Mouse (Mus musculus): ENCODE measurements around the gene Nlgn3. TPM values are rescaled to one million over a fixed set of nuclear protein-coding genes. Genes with fewer than 3 reads are reported as not detected.

Gene Nlgn3
- 1.6 and 7.8 TPM in 2 replicates for polyA plus RNA-seq (2016; fragmentation: Nextera tagmentation; extraction: Ambion mirVana)

DNA sequence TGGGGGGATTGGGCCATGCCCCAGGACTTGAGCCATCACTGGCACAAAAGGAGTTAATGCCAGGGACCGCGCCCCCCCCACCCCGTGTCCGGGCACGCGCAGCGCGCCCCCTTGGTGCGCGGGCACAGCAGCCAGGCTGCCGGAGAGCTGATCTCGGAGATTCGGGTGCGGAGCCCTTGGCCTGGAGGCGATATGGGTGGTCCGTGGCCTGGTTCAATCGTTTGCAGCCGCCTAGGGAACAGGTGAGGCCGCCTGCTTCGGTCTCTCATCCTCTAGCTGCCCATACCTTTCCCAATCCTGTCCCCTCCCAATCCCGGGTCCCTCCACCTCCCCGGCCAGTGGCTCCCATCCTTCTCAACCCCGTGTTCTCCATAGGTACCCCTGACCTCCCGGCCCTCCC is at the start of gene Nlgn3:
Nlgn3 (plus strand) TSS at position 114 of the 400 bp plus-strand sequence.
- peaks cover 28% of the 10 kb centered on the region for H3K4me1 ChIP-seq

GRCm38 (mm10) chrX:101253952-101254729 is 44.8 kb upstream of the Nlgn3 start, which contains the start of gene Foxo4:
Gene Foxo4 (plus strand): TSS chrX:101254528.
- DNase-seq (ENCODE audit: low spot score) = peak; percentile 83
- Histone ChIP-seq H3K4me1 (peaks cover 6% of the 10 kb centered on the region; the same call in 1 of the 2 replicates), H3K36me3 (peaks cover 19% of the 10 kb centered on the region), H3K4me3 (peak within 1 kb of the TSS; percentile 66), H3K27ac (peak within 1 kb of the TSS; percentile 89), H3K9me3 (replicated peaks) (no peaks in the 10 kb centered on the region), H3K27me3 (ENCODE audit: low read depth, poor library complexity, severe bottlenecking) (peaks cover 65% of the 10 kb centered on the region)
- whole genome bisulfite sequencing = 14% methylated on average over 47 of the region's 47 CpGs

More for the DNA sequence above, at the start of gene Nlgn3:
- no peaks in the 10 kb centered on the region for H3K9me3 ChIP-seq (replicated peaks)
- H3K36me3 ChIP-seq = peaks cover 40% of the 10 kb centered on the region
- peak; percentile 55 for DNase-seq (ENCODE audit: low spot score)
- 23% methylated on average over 8 of the region's 24 CpGs for WGBS
- peak within 1 kb of the TSS; percentile 77 for H3K27ac ChIP-seq
- peaks cover 99% of the 10 kb centered on the region for H3K27me3 ChIP-seq (ENCODE audit: low read depth, poor library complexity, severe bottlenecking)
- peak within 1 kb of the TSS; percentile 46 for H3K4me3 ChIP-seq

GRCm38 (mm10) chrX:101254740-101255139 is 44.2 kb upstream of the Nlgn3 start:
- WGBS = 10% methylated on average over 26 of the region's 26 CpGs
- Histone ChIP-seq H3K27ac (peak overlapping the region; percentile 89), H3K9me3 (replicated peaks) (no peaks in the 10 kb centered on the region), H3K27me3 (ENCODE audit: low read depth, poor library complexity, severe bottlenecking) (peaks cover 66% of the 10 kb centered on the region), H3K4me3 (peak overlapping the region; percentile 66), H3K4me1 (peaks cover 12% of the 10 kb centered on the region), H3K36me3 (peaks cover 20% of the 10 kb centered on the region)
- no peak for DNase-seq (ENCODE audit: low spot score)

DNA sequence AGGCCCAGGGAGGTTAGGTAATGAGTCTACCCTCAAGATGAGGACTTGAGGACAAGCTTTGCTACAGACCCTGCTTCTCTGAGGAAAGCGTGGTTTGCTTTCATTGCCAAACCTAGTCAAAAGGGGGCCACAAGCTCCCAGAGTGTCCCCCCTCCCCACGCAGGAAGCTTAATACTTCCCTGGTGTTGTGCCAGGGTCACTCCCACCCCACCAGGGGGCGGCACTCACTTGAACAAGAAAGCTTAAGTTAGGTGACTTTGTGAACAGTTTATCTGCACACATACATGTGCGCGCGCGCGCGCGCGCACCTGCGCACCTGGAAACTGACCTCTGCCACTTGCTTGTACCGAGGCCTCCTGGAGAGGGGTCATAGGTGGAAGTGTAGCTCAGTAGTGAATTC is 42.4 kb upstream of the Nlgn3 start:
- no peak for DNase-seq (ENCODE audit: low spot score)
- H3K4me3 ChIP-seq = peak overlapping the region; percentile 66
- H3K27me3 ChIP-seq (ENCODE audit: low read depth, poor library complexity, severe bottlenecking) = peaks cover 83% of the 10 kb centered on the region
- H3K27ac ChIP-seq = no peak overlapping the region
- H3K36me3 ChIP-seq = peaks cover 20% of the 10 kb centered on the region
- 88% methylated on average over 13 of the region's 13 CpGs for WGBS
- H3K9me3 ChIP-seq (replicated peaks) = no peaks in the 10 kb centered on the region
- peaks cover 23% of the 10 kb centered on the region for H3K4me1 ChIP-seq

- H3K9me3 ChIP-seq (replicated peaks) = no peaks in the 10 kb centered on the region
- peak; percentile 78 for DNase-seq (ENCODE audit: low spot score)
- H3K4me3 ChIP-seq = 0 out of 2 replicates have a peak overlapping the region, but pooled peaks have one; percentile 6
- 10% methylated on average over 8 of the region's 13 CpGs for whole genome bisulfite sequencing
- peaks cover 33% of the 10 kb centered on the region for H3K4me1 ChIP-seq
- peak overlapping the region; percentile 86 for H3K27ac ChIP-seq
- peaks cover 20% of the 10 kb centered on the region for H3K36me3 ChIP-seq
- peaks cover 97% of the 10 kb centered on the region for H3K27me3 ChIP-seq (ENCODE audit: low read depth, poor library complexity, severe bottlenecking)
Observed at GRCm38 (mm10) chrX:101260441-101261325, 38.3 kb upstream of the Nlgn3 start.

- H3K4me3 ChIP-seq = no peak within 1 kb of the TSS
- WGBS = 94% methylated on average over 1 of the region's 1 CpGs
- H3K27ac ChIP-seq = peak within 1 kb of the TSS; percentile 77
- H3K27me3 ChIP-seq (ENCODE audit: low read depth, poor library complexity, severe bottlenecking) = peaks cover 95% of the 10 kb centered on the region
- peaks cover 46% of the 10 kb centered on the region for H3K4me1 ChIP-seq
- peaks cover 3% of the 10 kb centered on the region for H3K36me3 ChIP-seq
- no peaks in the 10 kb centered on the region for H3K9me3 ChIP-seq (replicated peaks)
- no peak for DNase-seq (ENCODE audit: low spot score)
Observed at GRCm38 (mm10) chrX:101263892-101264291, 35.1 kb upstream of the Nlgn3 start, which contains the start of gene Gm614. Gene Gm614 (minus strand): TSS chrX:101263992.

DNA sequence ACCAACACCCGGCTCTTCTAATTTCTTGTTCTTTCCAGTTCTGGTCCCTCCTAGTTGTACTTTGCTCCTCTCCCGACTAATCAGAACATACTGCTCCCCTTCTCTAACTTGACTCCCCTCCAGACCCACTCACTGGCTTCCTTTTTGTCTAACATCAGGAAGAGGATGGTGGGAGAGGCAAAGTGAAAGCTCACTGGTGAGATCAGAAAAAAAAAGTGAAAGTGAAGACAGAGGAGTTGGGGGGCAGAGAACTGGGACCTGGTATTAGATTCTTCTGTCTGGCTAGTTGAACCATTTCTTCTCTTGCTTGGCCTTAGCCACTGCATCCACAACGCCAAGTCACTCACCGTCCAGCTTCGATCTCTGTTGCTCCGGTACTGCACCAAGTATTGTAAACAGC is 32.3 kb upstream of the Nlgn3 start:
- Histone ChIP-seq H3K27ac (no peak overlapping the region), H3K9me3 (replicated peaks) (no peaks in the 10 kb centered on the region), H3K4me1 (peaks cover 26% of the 10 kb centered on the region), H3K36me3 (no peaks in the 10 kb centered on the region), H3K27me3 (ENCODE audit: low read depth, poor library complexity, severe bottlenecking) (peaks cover 89% of the 10 kb centered on the region), H3K4me3 (no peak overlapping the region)
- 94% methylated on average over 6 of the region's 6 CpGs for WGBS
- no peak for DNase-seq (ENCODE audit: low spot score)

GRCm38 (mm10) chrX:101268025-101268754 is 30.8 kb upstream of the Nlgn3 start, which contains the start of gene Il2rg:
Gene Il2rg (minus strand): TSS chrX:101268255.
- H3K27me3 ChIP-seq (ENCODE audit: low read depth, poor library complexity, severe bottlenecking) = peaks cover 87% of the 10 kb centered on the region
- H3K4me3 ChIP-seq = no peak within 1 kb of the TSS
- H3K36me3 ChIP-seq = no peaks in the 10 kb centered on the region
- 82% methylated on average over 5 of the region's 5 CpGs for WGBS
- peaks cover 28% of the 10 kb centered on the region for H3K4me1 ChIP-seq
- DNase-seq (ENCODE audit: low spot score) = no peak
- no peaks in the 10 kb centered on the region for H3K9me3 ChIP-seq (replicated peaks)
- no peak within 1 kb of the TSS; the same call in 1 of the 2 replicates for H3K27ac ChIP-seq

GRCm38 (mm10) chrX:101268755-101269124 is 30.2 kb upstream of the Nlgn3 start, which contains the start of gene Gm20489:
Gene Gm20489 (minus strand): TSS chrX:101269023.
- Histone ChIP-seq H3K36me3 (no peaks in the 10 kb centered on the region), H3K4me3 (no peak within 1 kb of the TSS), H3K27me3 (ENCODE audit: low read depth, poor library complexity, severe bottlenecking) (peaks cover 87% of the 10 kb centered on the region), H3K4me1 (peaks cover 32% of the 10 kb centered on the region), H3K9me3 (replicated peaks) (no peaks in the 10 kb centered on the region), H3K27ac (no peak within 1 kb of the TSS; the same call in 1 of the 2 replicates)
- DNase-seq (ENCODE audit: low spot score) = no peak
- WGBS = 44% methylated on average over 3 of the region's 3 CpGs

DNA sequence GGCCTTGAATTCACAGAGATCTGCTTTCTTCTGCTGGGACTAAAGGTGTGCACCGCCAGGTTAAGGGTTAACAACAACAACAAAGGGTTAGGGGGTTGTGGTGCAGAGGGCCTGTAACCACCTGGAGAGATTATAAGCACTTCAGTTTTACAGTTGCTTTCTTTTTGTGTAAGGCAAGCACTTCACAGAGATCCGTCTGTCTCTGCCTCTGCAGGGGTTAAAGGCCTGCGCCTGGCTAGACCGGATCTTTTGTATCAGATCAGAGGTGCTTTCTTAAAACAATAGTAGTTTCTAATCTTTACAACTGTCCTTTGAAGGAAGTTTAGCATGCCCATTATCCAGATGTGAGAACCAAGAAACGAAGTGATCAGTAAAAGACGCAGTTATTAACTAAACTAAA is 25.6 kb upstream of the Nlgn3 start:
- H3K27ac ChIP-seq = peak overlapping the region; percentile 90
- peak overlapping the region; percentile 65 for H3K4me3 ChIP-seq
- H3K9me3 ChIP-seq (replicated peaks) = no peaks in the 10 kb centered on the region
- DNase-seq (ENCODE audit: low spot score) = no peak
- H3K4me1 ChIP-seq = peaks cover 18% of the 10 kb centered on the region; the same call in 1 of the 2 replicates
- 20% methylated on average over 6 of the region's 6 CpGs for whole genome bisulfite sequencing
- H3K36me3 ChIP-seq = peaks cover 32% of the 10 kb centered on the region
- H3K27me3 ChIP-seq (ENCODE audit: low read depth, poor library complexity, severe bottlenecking) = peaks cover 89% of the 10 kb centered on the region

GRCm38 (mm10) chrX:101273875-101274738 is 24.9 kb upstream of the Nlgn3 start, which contains the start of gene Med12:
Gene Med12 (plus strand): TSS chrX:101274030.
- H3K9me3 ChIP-seq (replicated peaks) = no peaks in the 10 kb centered on the region
- H3K36me3 ChIP-seq = peaks cover 39% of the 10 kb centered on the region
- peak within 1 kb of the TSS; percentile 90 for H3K27ac ChIP-seq
- H3K27me3 ChIP-seq (ENCODE audit: low read depth, poor library complexity, severe bottlenecking) = peaks cover 89% of the 10 kb centered on the region
- WGBS = 13% methylated on average over 53 of the region's 54 CpGs
- peak; percentile 85 for DNase-seq (ENCODE audit: low spot score)
- peaks cover 14% of the 10 kb centered on the region; the same call in 1 of the 2 replicates for H3K4me1 ChIP-seq
- peak within 1 kb of the TSS; percentile 65 for H3K4me3 ChIP-seq

All from limb, embryonic 10.5 days (tissue).